Mouse (Mus musculus) G1E (cell line): ENCODE data around the gene Pheta1.

Experiments
- CTCF ChIP-seq: IDR thresholded peaks from 2 replicates; pipeline ENCODE4 v1.5.1; 2012; ENCODE audit warnings: low read depth, low read length, inconsistent platforms, mixed read lengths
- GATA1 ChIP-seq: IDR thresholded peaks from 2 replicates; pipeline ENCODE4 v1.6.1; 2012; ENCODE audit warnings: borderline replicate concordance, low read length, inconsistent platforms, mixed read lengths
- POLR2AphosphoS5 ChIP-seq: IDR thresholded peaks from 2 replicates; pipeline ENCODE4 v1.6.1; 2012; ENCODE audit warnings: low read depth, low read length, inconsistent platforms; ENCODE audit not compliant: insufficient replicate concordance

DNA sequence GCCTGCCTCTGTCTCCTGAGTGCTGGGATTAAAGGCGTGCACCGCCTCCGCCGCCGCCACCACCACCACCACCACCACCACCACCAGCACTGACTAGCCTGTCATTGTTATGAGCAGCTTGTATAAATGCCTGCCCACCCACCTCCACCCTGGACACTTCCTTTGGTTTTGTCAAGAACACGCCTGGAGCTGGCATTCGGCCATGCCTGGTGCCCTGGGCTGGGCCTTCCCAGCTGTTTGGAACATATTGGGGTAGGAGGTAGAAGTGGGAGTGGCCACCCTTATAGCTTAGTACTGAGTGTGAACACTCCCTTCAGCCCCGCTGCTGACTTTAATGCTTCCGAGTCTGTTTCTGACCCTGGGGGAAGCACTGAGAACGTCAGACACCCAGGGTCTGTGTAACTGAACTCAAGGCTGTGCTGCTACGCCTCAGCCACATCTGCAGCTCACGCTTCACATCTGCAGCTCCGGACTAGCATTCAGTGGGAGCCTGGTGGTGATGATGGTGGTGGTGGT lies 22.8 kb downstream of the Pheta1 start:
- TF ChIP-seq CTCF = no peak
- TF ChIP-seq GATA1 = no peak
- no peak for TF ChIP-seq POLR2AphosphoS5
